Mouse (Mus musculus) limb, embryonic 10.5 days (tissue): Measurements from ENCODE around the gene Gm17018. TPM values are rescaled to one million over a fixed set of nuclear protein-coding genes. Genes with fewer than 3 reads are reported as not detected.
A peak's percentile ranks its signal among the peaks of the same experiment; 100 is the strongest.
"Not testable (repeated sequence)": the region's sequence is repeated elsewhere in the genome, so short reads cannot be mapped to it uniquely, and the experiment has no call there.

Experiments
- DNase-seq: peaks from one replicate; pipeline ENCODE4 v3.0.0-alpha.2; 2017; ENCODE audit warnings: low spot score
- H3K27ac ChIP-seq: fragments of 300-500 bp; sonication (generic); 2 replicates; pipeline ENCODE4 v1.5.1; 2016; ENCODE audit warnings: mild to moderate bottlenecking
- H3K27me3 ChIP-seq: fragments of 300-500 bp; sonication (generic); 2 replicates; pipeline ENCODE4 v1.6.1; 2016; ENCODE audit warnings: low read depth, mild to moderate bottlenecking; ENCODE audit not compliant: poor library complexity, severe bottlenecking
- H3K36me3 ChIP-seq: fragments of 300-500 bp; sonication (generic); 2 replicates; pipeline ENCODE4 v1.6.1; 2016; ENCODE audit warnings: mild to moderate bottlenecking, moderate library complexity
- H3K4me1 ChIP-seq: fragments of 300-500 bp; sonication (generic); 2 replicates; pipeline ENCODE4 v1.6.1; 2016
- H3K4me3 ChIP-seq: fragments of 300-500 bp; sonication (generic); 2 replicates; pipeline ENCODE4 v1.5.1; 2016; ENCODE audit warnings: mild to moderate bottlenecking, moderate library complexity
- H3K9me3 ChIP-seq: fragments of 300-500 bp; sonication (generic); replicated peaks from 2 replicates; pipeline ENCODE4 v1.6.1; 2016; ENCODE audit warnings: mild to moderate bottlenecking
- WGBS: fragments of 180-500 bp; shearing (Covaris S2); methylation state at CpG from one replicate; pipeline ENCODE4 v1.1.7; 2016; 5-methylcytosine and 5-hydroxymethylcytosine counted together
- polyA plus RNA-seq: library from polyadenylated mRNA; unstranded; fragments of >200 nt; fragmentation: Nextera tagmentation; extraction: Ambion mirVana; gene quantifications from 2 replicates; pipeline ENCODE4 v1.2.1, GENCODE M21; 2016

Gene Gm17018
- polyA plus RNA-seq, 1 experiment from 2014 or later = 43.6 TPM

DNA sequence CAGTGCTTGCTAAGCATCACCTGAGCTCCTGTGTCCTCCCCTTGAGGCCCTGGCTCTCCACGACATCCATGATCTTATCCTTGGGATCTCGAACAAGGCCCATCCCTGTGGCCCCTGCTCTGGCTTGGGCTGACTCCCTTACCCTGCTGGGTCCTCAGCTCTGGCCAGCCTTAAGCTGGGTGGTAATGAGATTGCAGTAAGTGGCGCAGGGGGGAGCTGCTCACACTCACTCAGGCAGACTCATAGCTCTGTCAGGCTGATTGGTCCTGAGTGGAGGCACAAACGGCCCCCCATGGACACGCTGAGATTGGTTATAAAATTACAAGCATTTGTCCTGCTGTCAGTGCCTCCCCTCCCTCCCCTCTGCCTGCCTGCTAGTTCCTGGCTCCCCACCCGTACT is 24.5 kb upstream of the Gm17018 start:
- peaks cover 33% of the 10 kb centered on the region for H3K4me1 ChIP-seq
- H3K27me3 ChIP-seq = peaks cover 69% of the 10 kb centered on the region
- WGBS = 52% methylated on average over 6 of the region's 6 CpGs
- no peak for DNase-seq
- no peak overlapping the region for H3K27ac ChIP-seq
- H3K36me3 ChIP-seq = no peaks in the 10 kb centered on the region
- no peak overlapping the region for H3K4me3 ChIP-seq
- no peaks in the 10 kb centered on the region for H3K9me3 ChIP-seq

- Histone ChIP-seq H3K4me3 (no peak overlapping the region), H3K9me3 (no peaks in the 10 kb centered on the region), H3K4me1 (peaks cover 45% of the 10 kb centered on the region), H3K27me3 (peaks cover 82% of the 10 kb centered on the region), H3K27ac (no peak overlapping the region), H3K36me3 (no peaks in the 10 kb centered on the region)
- peak; percentile 54 for DNase-seq
- 75% methylated on average over 1 of the region's 1 CpGs for WGBS
Measured at GRCm38 (mm10) chr19:45537505-45537904, 22.9 kb upstream of the Gm17018 start.

- Histone ChIP-seq H3K36me3 (no peaks in the 10 kb centered on the region), H3K9me3 (no peaks in the 10 kb centered on the region), H3K27ac (peak overlapping the region; percentile 78), H3K4me3 (peak overlapping the region; percentile 56), H3K4me1 (peaks cover 49% of the 10 kb centered on the region), H3K27me3 (peaks cover 100% of the 10 kb centered on the region)
- WGBS = 25% methylated on average over 8 of the region's 8 CpGs
- DNase-seq = no peak
Measured at GRCm38 (mm10) chr19:45540657-45541408, 19.6 kb upstream of the Gm17018 start.

DNA sequence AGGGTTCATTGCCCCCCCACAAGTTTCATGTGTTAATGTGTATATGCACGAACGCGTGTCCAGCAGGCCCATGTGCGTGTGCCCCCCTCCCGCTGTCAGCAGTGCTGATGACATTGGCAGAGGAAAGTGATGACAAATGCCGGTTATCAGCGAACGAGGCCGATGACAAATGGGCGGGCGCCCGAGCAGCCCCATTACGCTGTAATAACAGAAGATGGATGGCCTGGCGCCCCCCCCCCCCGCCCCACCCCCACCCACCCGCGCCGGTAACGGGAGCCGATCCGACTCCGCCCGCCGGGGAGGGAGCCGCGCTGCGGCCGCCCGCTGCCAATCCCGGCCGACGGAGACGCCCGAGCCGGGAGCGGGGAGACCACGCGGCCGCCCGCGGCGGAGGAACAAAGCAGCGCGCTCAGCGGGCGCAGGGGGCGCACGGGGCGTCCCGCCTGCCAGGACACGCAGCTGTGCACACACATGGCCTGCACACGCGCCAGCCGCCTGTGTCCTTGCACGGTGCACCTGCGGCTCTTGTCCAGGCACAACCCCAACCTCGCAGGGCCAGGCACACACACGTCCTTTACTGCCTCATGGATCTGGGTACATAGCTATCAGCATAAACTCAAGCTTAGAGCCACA is 18.9 kb upstream of the Gm17018 start:
- under 1% methylated on average over 30 of the region's 58 CpGs for WGBS
- Histone ChIP-seq H3K27me3 (peaks cover 100% of the 10 kb centered on the region), H3K4me1 (peaks cover 42% of the 10 kb centered on the region), H3K4me3 (peak overlapping the region; percentile 56), H3K27ac (peak overlapping the region; percentile 78), H3K9me3 (no peaks in the 10 kb centered on the region), H3K36me3 (no peaks in the 10 kb centered on the region)
- peak; percentile 81 for DNase-seq

DNA sequence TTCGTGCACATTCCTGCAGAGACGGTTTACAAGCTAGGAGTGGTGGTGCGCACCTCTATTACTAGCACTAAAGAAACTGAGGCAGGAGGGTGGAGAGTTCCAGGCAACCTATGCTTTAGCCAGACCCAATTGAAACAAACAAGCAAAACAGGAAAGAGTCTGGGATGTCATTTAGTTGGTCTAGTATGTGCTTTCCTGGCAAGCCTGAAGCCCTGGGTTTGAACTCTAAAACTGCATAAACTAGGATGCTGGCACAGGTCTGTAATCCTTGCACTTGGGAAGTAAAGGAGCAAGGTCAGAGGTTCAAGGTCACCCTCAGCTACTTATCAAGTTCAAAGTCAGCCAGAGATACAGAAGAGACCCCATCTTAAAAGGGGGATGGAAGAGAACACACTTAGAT is 18.4 kb upstream of the Gm17018 start:
- no peaks in the 10 kb centered on the region for H3K9me3 ChIP-seq
- no peaks in the 10 kb centered on the region for H3K36me3 ChIP-seq
- H3K27ac ChIP-seq = peak overlapping the region; percentile 78
- H3K4me1 ChIP-seq = peaks cover 41% of the 10 kb centered on the region
- no peak for DNase-seq
- WGBS = 14% methylated on average over 3 of the region's 3 CpGs
- peaks cover 100% of the 10 kb centered on the region for H3K27me3 ChIP-seq
- peak overlapping the region; percentile 56 for H3K4me3 ChIP-seq

DNA sequence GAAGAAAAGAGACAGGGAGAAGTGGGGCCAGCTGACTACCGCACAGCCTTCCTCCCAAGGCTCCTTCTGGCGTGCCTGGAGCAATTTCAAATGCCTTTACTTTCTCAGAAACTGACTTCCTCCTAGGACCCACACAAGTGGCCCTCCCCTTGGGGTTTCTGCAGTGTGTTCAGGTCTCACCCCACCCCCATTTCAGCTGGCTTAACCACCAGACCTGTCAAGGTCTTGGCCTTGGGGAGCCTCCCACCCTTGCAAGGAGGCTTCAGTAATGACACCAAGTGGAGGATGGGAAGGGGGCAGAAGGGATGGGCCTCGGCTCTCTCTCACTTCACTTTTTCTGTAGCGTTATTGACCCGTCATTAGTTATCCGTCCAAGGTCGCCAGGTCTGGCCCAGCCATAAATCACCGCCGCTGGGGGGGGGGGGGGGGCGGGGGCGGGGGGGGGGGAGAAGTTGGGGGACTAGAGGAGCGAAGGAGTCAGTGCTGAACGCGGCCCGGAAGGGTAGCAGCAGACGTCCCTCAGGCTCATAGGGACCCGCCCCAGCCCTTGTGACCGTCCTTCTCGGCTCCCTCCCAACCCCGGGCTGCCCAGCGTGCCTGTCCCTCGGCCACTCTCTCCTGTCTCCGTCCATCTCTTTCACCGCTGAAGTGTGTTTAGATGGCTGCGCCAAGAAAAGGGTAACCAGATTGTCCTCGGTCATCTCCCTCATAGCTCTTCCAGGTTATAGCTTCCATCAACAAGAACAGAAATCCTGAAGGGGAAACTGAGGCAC is 16.1 kb upstream of the Gm17018 start:
- Histone ChIP-seq H3K36me3 (no peaks in the 10 kb centered on the region), H3K4me3 (peak overlapping the region; percentile 49), H3K4me1 (peaks cover 60% of the 10 kb centered on the region), H3K27ac (no peak overlapping the region), H3K27me3 (peaks cover 92% of the 10 kb centered on the region), H3K9me3 (no peaks in the 10 kb centered on the region)
- peak; percentile 45 for DNase-seq
- WGBS = under 1% methylated on average over 24 of the region's 26 CpGs

- under 1% methylated on average over 30 of the region's 30 CpGs for WGBS
- H3K4me3 ChIP-seq = peak overlapping the region; percentile 49
- DNase-seq = peak; percentile 88
- H3K27me3 ChIP-seq = peaks cover 92% of the 10 kb centered on the region
- H3K36me3 ChIP-seq = no peaks in the 10 kb centered on the region
- no peak overlapping the region for H3K27ac ChIP-seq
- peaks cover 64% of the 10 kb centered on the region for H3K4me1 ChIP-seq
- no peaks in the 10 kb centered on the region for H3K9me3 ChIP-seq
Measured at GRCm38 (mm10) chr19:45544925-45545321, 15.5 kb upstream of the Gm17018 start.

- peak overlapping the region; percentile 66; the same call in 1 of the 2 replicates for H3K27ac ChIP-seq
- peaks cover 62% of the 10 kb centered on the region for H3K27me3 ChIP-seq
- DNase-seq = not testable (repeated sequence)
Measured at GRCm38 (mm10) chr19:45548196-45548595, 12.2 kb upstream of the Gm17018 start.

GRCm38 (mm10) chr19:45549128-45549915 is 11.1 kb upstream of the Gm17018 start:
- Histone ChIP-seq H3K36me3 (peaks cover 26% of the 10 kb centered on the region), H3K27me3 (peaks cover 51% of the 10 kb centered on the region), H3K27ac (peak overlapping the region; percentile 66), H3K4me3 (no peak overlapping the region), H3K4me1 (peaks cover 57% of the 10 kb centered on the region), H3K9me3 (no peaks in the 10 kb centered on the region)
- 74% methylated on average over 23 of the region's 23 CpGs for WGBS
- DNase-seq = no peak

More at GRCm38 (mm10) chr19:45548196-45548595, 12.2 kb upstream of the Gm17018 start:
- H3K36me3 ChIP-seq = peaks cover 15% of the 10 kb centered on the region
- not testable (repeated sequence) for H3K4me3 ChIP-seq, H3K9me3 ChIP-seq
- peaks cover 64% of the 10 kb centered on the region for H3K4me1 ChIP-seq

DNA sequence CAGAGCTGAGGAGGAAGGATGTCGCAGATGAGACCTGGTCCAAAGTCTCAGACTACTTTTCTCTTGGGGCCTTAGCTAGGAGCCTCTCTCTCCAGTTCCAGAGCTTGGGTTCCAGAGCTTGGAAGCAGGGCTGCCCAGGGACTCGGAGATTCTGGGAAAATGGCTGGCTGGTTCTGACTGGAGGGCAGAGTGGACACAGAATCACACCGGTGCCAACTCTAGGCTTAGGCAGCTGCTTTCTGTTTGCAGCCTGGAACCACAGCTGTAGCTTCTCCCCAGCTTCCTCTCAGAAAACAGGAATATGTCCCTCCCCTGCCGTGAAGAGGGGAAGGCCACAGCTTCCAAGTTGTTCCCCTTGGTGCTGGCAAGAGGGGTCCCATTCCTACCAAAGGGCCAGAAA is 10.5 kb upstream of the Gm17018 start:
- no peak for DNase-seq
- no peaks in the 10 kb centered on the region for H3K9me3 ChIP-seq
- H3K27me3 ChIP-seq = peaks cover 45% of the 10 kb centered on the region
- no peak overlapping the region for H3K4me3 ChIP-seq
- H3K4me1 ChIP-seq = peaks cover 50% of the 10 kb centered on the region
- 78% methylated on average over 4 of the region's 4 CpGs for WGBS
- peaks cover 32% of the 10 kb centered on the region for H3K36me3 ChIP-seq
- peak overlapping the region; percentile 10; the same call in 1 of the 2 replicates for H3K27ac ChIP-seq

DNA sequence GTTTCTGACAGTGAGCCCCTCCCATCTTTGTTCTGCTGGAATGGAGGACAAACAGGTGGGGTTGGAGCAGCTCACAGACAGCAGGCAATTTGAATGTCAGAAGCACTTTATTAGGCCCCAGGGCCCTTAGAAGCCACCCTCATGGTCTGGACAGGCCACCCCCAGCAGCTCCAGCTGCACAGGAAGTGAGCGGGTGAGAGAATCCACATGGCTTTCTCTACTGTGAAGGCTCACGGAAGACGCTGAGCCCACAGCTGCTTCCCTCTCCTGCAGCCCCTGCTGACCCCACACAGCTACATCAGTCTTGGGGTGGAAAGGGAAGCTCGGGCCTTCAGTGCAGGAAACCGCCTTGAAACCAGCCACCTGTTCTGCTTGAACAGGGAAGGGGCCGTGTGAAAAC is 8.2 kb upstream of the Gm17018 start:
- H3K27ac ChIP-seq = peak overlapping the region; percentile 16; the same call in 1 of the 2 replicates
- DNase-seq = no peak

GRCm38 (mm10) chr19:45554136-45554535 is 6.3 kb upstream of the Gm17018 start:
- peaks cover 64% of the 10 kb centered on the region for H3K36me3 ChIP-seq

More for the DNA sequence above, 8.2 kb upstream of the Gm17018 start:
- WGBS = 47% methylated on average over 6 of the region's 6 CpGs
- no peak overlapping the region for H3K4me3 ChIP-seq
- peaks cover 46% of the 10 kb centered on the region for H3K4me1 ChIP-seq
- no peaks in the 10 kb centered on the region for H3K9me3 ChIP-seq
- peaks cover 53% of the 10 kb centered on the region for H3K36me3 ChIP-seq
- H3K27me3 ChIP-seq = peaks cover 22% of the 10 kb centered on the region

More at GRCm38 (mm10) chr19:45554136-45554535, 6.3 kb upstream of the Gm17018 start:
- DNase-seq = no peak
- 95% methylated on average over 11 of the region's 11 CpGs for WGBS
- peaks cover 30% of the 10 kb centered on the region for H3K4me1 ChIP-seq
- no peaks in the 10 kb centered on the region for H3K9me3 ChIP-seq
- H3K4me3 ChIP-seq = no peak overlapping the region
- peaks cover 10% of the 10 kb centered on the region; the same call in 1 of the 2 replicates for H3K27me3 ChIP-seq
- no peak overlapping the region for H3K27ac ChIP-seq
